Mouse (Mus musculus) heart, embryonic 11.5 days (tissue): ENCODE data around the gene Akap10. TPM values are rescaled to one million over a fixed set of nuclear protein-coding genes. Genes with fewer than 3 reads are reported as not detected.

Experiments
- polyA plus RNA-seq: library from polyadenylated mRNA; unstranded; fragments of >200 nt; fragmentation: Nextera tagmentation; extraction: Ambion mirVana; gene quantifications from 2 replicates; pipeline ENCODE4 v1.2.1, GENCODE M21; 2014

Gene Akap10
- polyA plus RNA-seq, 1 experiment from 2014 or later = 17.3 TPM

Other genes starting within 250 kb of the Akap10 start
- 1.6 and 2.0 TPM in 2 replicates for gene Fam83g, start 246.2 kb downstream of the Akap10 start, polyA plus RNA-seq
- gene Slc5a10, start 209.4 kb downstream of the Akap10 start, polyA plus RNA-seq = not detected in 2 replicates
- 13.8 and 16.2 TPM in 2 replicates for gene Prpsap2, start 168.2 kb downstream of the Akap10 start, polyA plus RNA-seq
- gene Ulk2, start 75.2 kb downstream of the Akap10 start, polyA plus RNA-seq = 13.2 and 13.3 TPM in 2 replicates
- 11.3 and 17.1 TPM in 2 replicates for gene Specc1, start 26.5 kb upstream of the Akap10 start, polyA plus RNA-seq